Mouse (Mus musculus): ENCODE measurements at regions not wholly inside any gene's neighbourhood (a gene's known extent, or its start where the extent isn't known, plus 50 kb on each side); places are given as distances from the start of the nearest gene placed in this dataset.

- Histone ChIP-seq H3K9me3 (ENCODE audit: control insufficient read depth, low read length) (no peaks in the 10 kb centered on the region), H3K4me1 (replicated peaks; ENCODE audit: control insufficient read depth, insufficient read depth, low read length) (peaks cover 7% of the 10 kb centered on the region; the same call in 1 of the 2 replicates), H3K27me3 (replicated peaks; ENCODE audit: control insufficient read depth, insufficient read depth, low read length) (no peaks in the 10 kb centered on the region), H3K27ac (ENCODE audit: low read depth) (no peak overlapping the region), H3K4me2 (ENCODE audit: low read length) (no peak overlapping the region), H3K9ac (ENCODE audit: low read length) (no peak overlapping the region), H3K36me3 (ENCODE audit: control insufficient read depth, insufficient read depth, low read length) (no peaks in the 10 kb centered on the region), H3K4me3 (ENCODE audit: low read depth, low read length) (no peak overlapping the region)
- WGBS = 70% methylated on average over 7 of the region's 7 CpGs
- DNase-seq (ENCODE audit: low spot score) (no peak), ATAC-seq (replicated peaks; ENCODE audit: low FRiP score, low TSS enrichment, low read depth) (no peak)
These were observed 177.1 kb downstream of the Nup35 start for GRCm38 (mm10) chr2:80794148-80794507.

GRCm38 (mm10) chr2:80819268-80819667, 202.2 kb downstream of the Nup35 start:
- Histone ChIP-seq H3K27ac (ENCODE audit: low read depth) (no peak overlapping the region), H3K4me2 (ENCODE audit: low read length) (no peak overlapping the region), H3K9me3 (ENCODE audit: control insufficient read depth, low read length) (no peaks in the 10 kb centered on the region), H3K4me3 (ENCODE audit: low read depth, low read length) (no peak overlapping the region), H3K9ac (ENCODE audit: low read length) (no peak overlapping the region), H3K36me3 (ENCODE audit: control insufficient read depth, insufficient read depth, low read length) (no peaks in the 10 kb centered on the region), H3K4me1 (replicated peaks; ENCODE audit: control insufficient read depth, insufficient read depth, low read length) (no peaks in the 10 kb centered on the region), H3K27me3 (replicated peaks; ENCODE audit: control insufficient read depth, insufficient read depth, low read length) (no peaks in the 10 kb centered on the region)
- WGBS = 62% methylated on average over 2 of the region's 2 CpGs
- ATAC-seq (replicated peaks; ENCODE audit: low FRiP score, low TSS enrichment, low read depth) (no peak), DNase-seq (ENCODE audit: low spot score) (no peak)

GRCm38 (mm10) chr2:80851056-80851455, 234.0 kb downstream of the Nup35 start:
- Histone ChIP-seq H3K9ac (ENCODE audit: low read length) (no peak overlapping the region), H3K4me2 (ENCODE audit: low read length) (no peak overlapping the region), H3K4me3 (ENCODE audit: low read depth, low read length) (no peak overlapping the region), H3K4me1 (replicated peaks; ENCODE audit: control insufficient read depth, insufficient read depth, low read length) (no peaks in the 10 kb centered on the region), H3K36me3 (ENCODE audit: control insufficient read depth, insufficient read depth, low read length) (no peaks in the 10 kb centered on the region), H3K27me3 (replicated peaks; ENCODE audit: control insufficient read depth, insufficient read depth, low read length) (no peaks in the 10 kb centered on the region), H3K27ac (ENCODE audit: low read depth) (no peak overlapping the region), H3K9me3 (ENCODE audit: control insufficient read depth, low read length) (no peaks in the 10 kb centered on the region)
- ATAC-seq (replicated peaks; ENCODE audit: low FRiP score, low TSS enrichment, low read depth) (no peak), DNase-seq (ENCODE audit: low spot score) (no peak)
- 50% methylated on average over 1 of the region's 1 CpGs for WGBS

GRCm38 (mm10) chr2:80855214-80855613, 238.2 kb downstream of the Nup35 start:
- Histone ChIP-seq H3K4me3 (ENCODE audit: low read depth, low read length) (no peak overlapping the region), H3K36me3 (ENCODE audit: control insufficient read depth, insufficient read depth, low read length) (no peaks in the 10 kb centered on the region), H3K27ac (ENCODE audit: low read depth) (no peak overlapping the region), H3K4me1 (replicated peaks; ENCODE audit: control insufficient read depth, insufficient read depth, low read length) (no peaks in the 10 kb centered on the region), H3K9ac (ENCODE audit: low read length) (no peak overlapping the region), H3K27me3 (replicated peaks; ENCODE audit: control insufficient read depth, insufficient read depth, low read length) (no peaks in the 10 kb centered on the region), H3K9me3 (ENCODE audit: control insufficient read depth, low read length) (no peaks in the 10 kb centered on the region), H3K4me2 (ENCODE audit: low read length) (no peak overlapping the region)
- WGBS = 56% methylated on average over 4 of the region's 4 CpGs
- DNase-seq (ENCODE audit: low spot score) (no peak), ATAC-seq (replicated peaks; ENCODE audit: low FRiP score, low TSS enrichment, low read depth) (no peak)

- WGBS = 69% methylated on average over 9 of the region's 9 CpGs
- H3K27me3 ChIP-seq (replicated peaks; ENCODE audit: control insufficient read depth, insufficient read depth, low read length) = no peaks in the 10 kb centered on the region
- H3K4me3 ChIP-seq (ENCODE audit: low read depth, low read length) = no peak overlapping the region
- ATAC-seq (replicated peaks; ENCODE audit: low FRiP score, low TSS enrichment, low read depth) = no peak
- H3K4me2 ChIP-seq (ENCODE audit: low read length) = no peak overlapping the region
- H3K9me3 ChIP-seq (ENCODE audit: control insufficient read depth, low read length) = no peaks in the 10 kb centered on the region
- H3K9ac ChIP-seq (ENCODE audit: low read length) = no peak overlapping the region
- no peaks in the 10 kb centered on the region for H3K4me1 ChIP-seq (replicated peaks; ENCODE audit: control insufficient read depth, insufficient read depth, low read length)
- H3K27ac ChIP-seq (ENCODE audit: low read depth) = no peak overlapping the region
- DNase-seq (ENCODE audit: low spot score) = no peak
- H3K36me3 ChIP-seq (ENCODE audit: control insufficient read depth, insufficient read depth, low read length) = no peaks in the 10 kb centered on the region
These were observed 253.0 kb downstream of the Nup35 start for GRCm38 (mm10) chr2:80870046-80870445.

- DNase-seq (ENCODE audit: low spot score) = no peak
- H3K4me3 ChIP-seq (ENCODE audit: low read depth, low read length) = no peak overlapping the region
- no peaks in the 10 kb centered on the region for H3K4me1 ChIP-seq (replicated peaks; ENCODE audit: control insufficient read depth, insufficient read depth, low read length)
- no peak overlapping the region for H3K9ac ChIP-seq (ENCODE audit: low read length)
- H3K4me2 ChIP-seq (ENCODE audit: low read length) = no peak overlapping the region
- ATAC-seq (replicated peaks; ENCODE audit: low FRiP score, low TSS enrichment, low read depth) = no peak
- H3K27me3 ChIP-seq (replicated peaks; ENCODE audit: control insufficient read depth, insufficient read depth, low read length) = no peaks in the 10 kb centered on the region
- WGBS = 78% methylated on average over 6 of the region's 6 CpGs
- no peak overlapping the region for H3K27ac ChIP-seq (ENCODE audit: low read depth)
- H3K9me3 ChIP-seq (ENCODE audit: control insufficient read depth, low read length) = no peaks in the 10 kb centered on the region
- no peaks in the 10 kb centered on the region for H3K36me3 ChIP-seq (ENCODE audit: control insufficient read depth, insufficient read depth, low read length)
These were observed 253.4 kb downstream of the Nup35 start for GRCm38 (mm10) chr2:80870458-80870857.

- H3K36me3 ChIP-seq (ENCODE audit: control insufficient read depth, insufficient read depth, low read length) = no peaks in the 10 kb centered on the region
- H3K4me3 ChIP-seq (ENCODE audit: low read depth, low read length) = no peak overlapping the region
- no peak overlapping the region for H3K4me2 ChIP-seq (ENCODE audit: low read length)
- WGBS = 89% methylated on average over 6 of the region's 6 CpGs
- H3K9ac ChIP-seq (ENCODE audit: low read length) = no peak overlapping the region
- H3K9me3 ChIP-seq (ENCODE audit: control insufficient read depth, low read length) = no peaks in the 10 kb centered on the region
- DNase-seq (ENCODE audit: low spot score) = no peak
- no peaks in the 10 kb centered on the region for H3K27me3 ChIP-seq (replicated peaks; ENCODE audit: control insufficient read depth, insufficient read depth, low read length)
- H3K4me1 ChIP-seq (replicated peaks; ENCODE audit: control insufficient read depth, insufficient read depth, low read length) = no peaks in the 10 kb centered on the region
- no peak overlapping the region for H3K27ac ChIP-seq (ENCODE audit: low read depth)
- ATAC-seq (replicated peaks; ENCODE audit: low FRiP score, low TSS enrichment, low read depth) = no peak
These were observed 254.3 kb downstream of the Nup35 start for GRCm38 (mm10) chr2:80871356-80871755.

- WGBS = 91% methylated on average over 2 of the region's 2 CpGs
- no peak for ATAC-seq (replicated peaks; ENCODE audit: low FRiP score, low TSS enrichment, low read depth)
- Histone ChIP-seq H3K4me1 (replicated peaks; ENCODE audit: control insufficient read depth, insufficient read depth, low read length) (no peaks in the 10 kb centered on the region), H3K27me3 (replicated peaks; ENCODE audit: control insufficient read depth, insufficient read depth, low read length) (no peaks in the 10 kb centered on the region), H3K9ac (ENCODE audit: low read length) (no peak overlapping the region), H3K4me3 (ENCODE audit: low read depth, low read length) (no peak overlapping the region), H3K9me3 (ENCODE audit: control insufficient read depth, low read length) (no peaks in the 10 kb centered on the region), H3K4me2 (ENCODE audit: low read length) (no peak overlapping the region), H3K36me3 (ENCODE audit: control insufficient read depth, insufficient read depth, low read length) (no peaks in the 10 kb centered on the region), H3K27ac (ENCODE audit: low read depth) (no peak overlapping the region)
- DNase-seq (ENCODE audit: low spot score) = no peak
These were observed 261.4 kb downstream of the Nup35 start for GRCm38 (mm10) chr2:80878437-80878836.

- Histone ChIP-seq H3K4me3 (ENCODE audit: low read depth, low read length) (no peak overlapping the region), H3K27me3 (replicated peaks; ENCODE audit: control insufficient read depth, insufficient read depth, low read length) (no peaks in the 10 kb centered on the region), H3K4me1 (replicated peaks; ENCODE audit: control insufficient read depth, insufficient read depth, low read length) (no peaks in the 10 kb centered on the region), H3K9ac (ENCODE audit: low read length) (no peak overlapping the region), H3K9me3 (ENCODE audit: control insufficient read depth, low read length) (no peaks in the 10 kb centered on the region), H3K27ac (ENCODE audit: low read depth) (no peak overlapping the region), H3K36me3 (ENCODE audit: control insufficient read depth, insufficient read depth, low read length) (no peaks in the 10 kb centered on the region), H3K4me2 (ENCODE audit: low read length) (no peak overlapping the region)
- WGBS = 83% methylated on average over 5 of the region's 5 CpGs
- DNase-seq (ENCODE audit: low spot score) (no peak), ATAC-seq (replicated peaks; ENCODE audit: low FRiP score, low TSS enrichment, low read depth) (no peak)
These were observed 267.2 kb downstream of the Nup35 start for GRCm38 (mm10) chr2:80884231-80884630.

All from intestine, embryonic 14.5 days (tissue).